Mouse (Mus musculus) right cerebral cortex, postnatal 14 days (tissue): ENCODE results near the gene Il1rap.

Experiments
- DNase-seq: peaks from one replicate; pipeline ENCODE4 v3.0.0; 2022

The Il1rap gene

DNA sequence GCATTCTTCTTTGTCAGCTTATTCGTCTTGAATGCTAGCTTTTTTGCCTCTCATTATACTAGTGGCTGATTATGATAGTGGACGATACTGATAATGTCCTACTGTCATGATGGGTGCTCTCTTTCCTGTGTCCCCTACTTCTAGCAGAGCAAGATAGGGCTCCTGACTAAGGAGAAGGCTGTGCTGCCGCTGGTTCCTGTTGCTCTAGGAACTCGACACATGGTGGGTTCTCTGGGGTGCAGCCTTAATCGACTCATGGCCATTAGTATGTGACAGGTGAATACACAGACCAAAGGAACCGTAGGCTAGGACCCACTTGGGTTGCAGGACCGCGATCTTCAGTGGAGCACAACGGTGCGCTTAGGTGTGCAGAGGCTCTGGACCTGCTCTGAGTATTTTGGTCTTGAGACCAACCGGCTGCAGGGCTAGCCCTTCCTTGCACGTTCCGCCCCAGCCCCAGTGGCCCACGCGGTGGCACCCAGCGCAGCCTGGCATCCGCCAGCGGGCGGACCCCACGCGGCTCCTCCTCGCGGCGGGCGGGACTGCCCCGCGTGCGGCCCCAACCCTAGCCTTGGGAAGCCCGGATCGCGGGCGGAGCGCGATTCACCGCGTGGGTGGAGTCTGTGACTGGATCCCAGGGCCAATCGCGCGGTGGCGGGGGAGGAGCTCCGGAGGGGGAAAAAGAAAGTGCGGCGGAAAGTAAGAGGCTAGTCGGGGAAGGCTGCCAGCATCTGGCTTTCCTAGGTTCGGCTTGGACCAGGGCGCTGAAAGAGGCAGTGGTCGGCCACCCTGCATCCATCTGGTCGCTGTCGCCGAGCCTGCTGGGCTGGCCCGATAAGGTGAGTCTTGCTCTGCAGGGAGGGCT lies at the start of gene Il1rap:
TSS of gene Il1rap (plus strand) at position 657 of the 865 bp plus-strand sequence.
- peak; percentile 93 for DNase-seq

DNA sequence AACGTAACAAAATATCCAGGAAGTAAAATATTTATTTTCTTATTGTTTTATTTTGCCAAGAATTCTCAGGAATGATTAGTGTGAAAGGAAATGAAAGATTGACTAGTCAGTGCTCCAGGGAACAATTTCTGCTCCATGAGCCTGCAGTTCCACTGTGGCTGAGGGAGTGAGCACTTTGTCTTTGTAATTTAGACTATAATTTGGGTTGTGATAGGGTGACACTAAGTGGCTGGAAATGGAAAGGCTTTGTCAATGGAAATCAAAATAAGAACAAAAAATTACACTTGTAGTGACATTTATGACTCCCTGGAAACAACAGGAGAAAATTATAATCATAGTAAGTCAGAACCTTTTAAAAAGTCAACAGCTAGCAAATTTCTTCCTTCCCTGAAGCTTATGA lies 49.2 kb upstream of the Il1rap start:
- DNase-seq: no peak

DNA sequence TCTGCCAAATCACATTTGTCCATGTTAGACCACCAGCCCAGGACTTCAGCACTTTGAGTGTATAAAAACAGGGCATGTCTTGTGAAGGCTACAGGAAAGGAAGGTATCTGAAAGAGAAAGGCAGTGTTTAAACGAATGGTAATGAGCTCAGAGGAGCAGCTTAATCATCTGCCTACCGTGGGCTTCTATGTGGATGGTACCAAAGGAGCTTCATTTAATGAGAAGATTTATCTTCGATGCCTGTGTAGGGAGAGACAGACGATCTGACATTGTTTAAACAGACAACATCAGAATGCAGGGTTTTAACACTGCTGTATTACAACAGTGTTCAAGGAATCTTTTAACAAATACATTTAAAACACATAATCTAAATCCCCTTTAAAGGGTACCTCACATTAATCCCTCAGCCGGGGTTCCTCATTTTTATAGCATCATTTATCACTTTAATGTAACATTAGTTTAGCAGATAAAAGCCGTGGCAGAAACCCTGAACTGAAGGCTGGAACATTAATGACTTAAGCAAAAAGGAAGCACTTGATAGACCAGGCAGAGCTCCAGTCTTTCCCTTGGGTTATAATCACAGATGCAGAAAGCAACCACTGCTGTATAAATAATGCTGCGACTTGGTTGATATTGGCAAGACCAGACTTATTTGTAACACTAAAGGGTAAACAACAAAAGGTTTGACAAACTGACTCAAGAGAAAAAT lies 35.2 kb upstream of the Il1rap start:
- DNase-seq: no peak

DNA sequence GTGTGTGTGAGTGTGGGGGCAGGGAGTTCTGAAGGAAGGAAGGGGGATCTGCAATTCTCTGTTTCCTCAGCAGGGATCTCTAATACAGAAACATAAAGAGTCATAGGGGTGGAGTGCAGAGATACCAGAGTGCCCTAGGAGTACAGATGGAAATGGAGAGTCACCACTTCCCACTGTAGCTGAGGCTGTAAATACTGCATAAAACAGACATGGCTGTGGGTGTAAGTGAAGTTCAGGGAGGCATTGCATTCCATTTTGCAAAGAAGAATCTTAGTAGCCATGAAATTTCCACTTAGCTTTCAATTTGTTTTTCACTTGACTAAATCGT lies 34.7 kb upstream of the Il1rap start:
- no peak for DNase-seq

DNA sequence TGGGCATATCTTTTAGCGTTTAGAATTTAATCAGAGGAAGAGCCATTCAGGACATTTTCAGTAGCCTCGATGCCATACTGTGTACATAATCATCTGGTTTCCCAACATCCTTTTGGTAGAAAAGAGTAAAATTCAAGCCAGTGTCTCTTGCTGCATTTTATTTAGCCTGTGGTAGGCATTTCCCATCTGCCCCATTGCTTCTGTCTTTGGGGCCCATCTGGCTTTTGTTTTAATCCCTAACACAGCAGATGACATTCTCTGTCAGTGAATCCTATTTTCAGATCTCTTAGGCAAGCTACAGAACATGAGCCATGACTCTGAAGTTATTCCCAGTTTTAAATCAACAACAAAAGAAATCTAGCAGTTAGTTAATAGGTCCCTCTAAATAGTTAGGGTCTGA lies 32.3 kb upstream of the Il1rap start:
- DNase-seq: no peak

DNA sequence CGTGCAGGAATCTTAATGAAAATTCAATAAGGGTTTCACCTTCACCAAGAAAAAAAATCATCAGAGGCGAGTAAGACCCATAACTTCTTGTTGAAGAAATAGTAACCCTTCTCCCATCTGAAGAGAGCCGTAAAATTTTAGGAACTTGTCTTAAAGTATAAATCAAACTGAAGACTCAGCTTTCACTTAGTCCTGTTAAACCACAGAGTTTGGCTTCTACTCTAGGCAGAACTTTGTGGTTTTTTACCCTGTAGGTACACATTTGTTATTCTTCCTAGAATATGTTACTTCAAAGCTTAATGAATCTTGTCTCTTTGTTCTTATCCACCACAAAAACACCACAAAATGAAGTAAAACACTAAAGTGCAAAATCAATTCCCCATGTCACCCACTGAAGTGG lies 29.3 kb upstream of the Il1rap start:
- DNase-seq: no peak

DNA sequence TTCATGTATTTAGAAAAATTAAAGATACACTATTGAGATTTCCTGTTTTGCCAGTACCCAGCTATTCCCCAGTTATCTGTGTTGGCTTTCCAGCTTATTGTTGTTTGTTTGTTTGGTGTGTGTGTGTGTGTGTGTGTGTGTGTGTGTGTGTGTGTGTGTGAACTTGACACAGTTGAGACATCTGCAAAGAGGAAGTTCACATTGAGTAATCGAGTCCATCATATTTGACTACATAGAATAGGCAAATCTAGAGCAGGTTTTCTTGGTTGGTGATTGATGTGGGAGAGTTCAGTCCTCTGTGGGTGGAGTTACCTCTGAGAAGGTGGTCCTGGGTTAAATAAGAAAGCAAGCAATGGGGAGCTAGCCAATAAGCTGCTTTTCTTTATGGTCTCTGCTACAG lies 22.7 kb upstream of the Il1rap start:
- DNase-seq: no peak

DNA sequence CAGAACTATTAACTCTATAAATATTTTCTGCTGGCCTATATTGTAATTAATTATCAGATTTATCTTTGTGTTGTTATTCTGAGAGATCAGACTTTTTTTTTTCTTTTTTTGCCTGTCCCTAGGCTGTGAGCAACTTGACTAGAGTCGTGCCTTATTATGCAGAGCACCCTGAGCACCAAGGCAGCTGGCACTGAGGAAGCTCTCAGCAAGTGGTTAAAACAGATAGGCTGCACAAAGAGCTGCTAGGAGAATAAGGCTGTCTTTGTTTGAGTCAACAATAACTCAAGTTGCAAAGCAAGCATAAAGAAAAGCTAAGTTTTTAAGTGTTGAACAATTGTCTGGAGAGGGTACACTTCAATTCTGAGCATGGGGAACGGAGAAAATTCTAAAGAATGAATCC lies 19.8 kb upstream of the Il1rap start:
- no peak for DNase-seq

DNA sequence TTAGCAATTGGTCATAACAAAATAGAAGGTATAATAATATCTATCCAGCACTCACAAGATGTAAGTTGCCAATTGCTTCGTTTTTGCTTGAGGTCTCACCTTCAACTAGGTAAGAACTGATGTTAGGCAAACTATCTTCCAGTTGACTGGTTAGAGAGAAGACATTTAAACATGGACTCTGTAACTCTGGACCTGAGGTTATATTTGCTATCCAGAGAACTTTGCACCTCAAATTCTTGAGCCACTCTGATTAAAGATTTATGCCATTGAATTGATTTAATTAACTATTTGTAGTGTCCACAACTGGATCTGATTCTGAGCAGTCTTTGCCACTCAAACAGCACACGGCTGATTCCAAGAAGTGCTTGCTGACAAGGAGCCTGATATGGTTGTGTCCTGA lies 18.7 kb upstream of the Il1rap start:
- DNase-seq: no peak

DNA sequence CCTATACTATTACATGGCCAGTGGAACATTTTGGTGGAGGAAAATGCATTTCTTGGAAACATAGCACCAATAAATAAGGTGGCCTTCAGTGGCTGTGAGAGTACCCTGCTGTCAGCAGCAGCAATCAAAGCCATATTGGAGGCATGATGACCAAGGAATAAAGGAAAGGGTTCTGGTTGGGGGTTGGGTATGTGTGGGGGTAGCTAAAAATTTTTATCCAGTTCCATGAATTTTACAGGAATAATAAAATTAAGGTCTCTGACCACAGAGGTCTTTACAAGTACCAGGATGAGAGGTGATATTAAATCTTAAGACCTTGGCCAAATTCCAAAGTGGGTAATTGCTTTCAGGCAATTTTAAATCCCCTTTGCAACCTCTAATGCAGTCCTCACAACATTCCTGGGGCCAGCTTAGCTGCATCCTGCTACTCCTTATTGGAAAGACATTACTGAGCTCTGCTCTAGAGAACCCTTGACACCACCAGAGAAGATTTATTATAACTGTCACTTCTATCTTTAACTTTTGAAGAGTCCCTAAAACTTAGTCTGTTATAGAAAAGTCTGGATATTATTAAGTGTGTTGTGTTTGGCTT lies 12.0 kb upstream of the Il1rap start:
- DNase-seq: no peak

DNA sequence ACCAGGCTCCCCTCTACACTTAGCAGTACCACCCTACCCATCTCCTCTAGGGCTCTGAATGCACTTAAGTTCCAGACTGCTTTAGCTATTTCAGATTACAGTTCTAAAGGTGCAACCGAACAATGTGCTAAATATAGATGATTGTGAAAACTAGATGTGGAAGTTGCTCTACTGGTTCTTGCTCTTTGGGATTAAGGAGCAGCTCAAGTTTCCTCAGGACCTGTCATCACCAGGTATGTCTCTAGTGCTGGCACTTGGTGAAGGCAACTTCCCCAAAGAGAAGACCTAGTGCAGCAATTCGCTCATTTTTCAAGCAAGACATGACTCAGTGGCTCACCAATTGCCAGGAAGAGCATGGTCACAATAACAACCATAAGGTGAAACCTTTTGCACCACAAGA lies 9.7 kb upstream of the Il1rap start:
- DNase-seq: no peak

DNA sequence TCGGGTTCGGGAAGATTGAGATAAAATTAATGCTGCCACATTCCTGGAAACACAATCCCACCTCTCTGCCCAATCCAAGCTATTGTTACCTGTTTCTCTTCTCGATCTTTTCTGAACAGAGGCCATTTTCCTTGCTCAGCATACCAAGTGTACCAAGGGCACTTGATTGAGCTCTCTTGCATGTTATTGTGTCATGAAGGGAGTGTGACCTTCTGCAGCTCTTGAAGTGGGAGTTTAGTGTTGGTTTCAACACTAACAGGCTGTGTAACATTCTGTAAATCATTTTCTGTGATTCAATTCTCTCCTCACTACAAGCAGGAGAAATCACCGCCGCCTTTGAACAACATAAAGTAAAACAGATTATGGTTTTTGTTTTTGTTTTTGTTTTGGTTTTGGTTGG lies 7.3 kb upstream of the Il1rap start:
- DNase-seq: no peak

DNA sequence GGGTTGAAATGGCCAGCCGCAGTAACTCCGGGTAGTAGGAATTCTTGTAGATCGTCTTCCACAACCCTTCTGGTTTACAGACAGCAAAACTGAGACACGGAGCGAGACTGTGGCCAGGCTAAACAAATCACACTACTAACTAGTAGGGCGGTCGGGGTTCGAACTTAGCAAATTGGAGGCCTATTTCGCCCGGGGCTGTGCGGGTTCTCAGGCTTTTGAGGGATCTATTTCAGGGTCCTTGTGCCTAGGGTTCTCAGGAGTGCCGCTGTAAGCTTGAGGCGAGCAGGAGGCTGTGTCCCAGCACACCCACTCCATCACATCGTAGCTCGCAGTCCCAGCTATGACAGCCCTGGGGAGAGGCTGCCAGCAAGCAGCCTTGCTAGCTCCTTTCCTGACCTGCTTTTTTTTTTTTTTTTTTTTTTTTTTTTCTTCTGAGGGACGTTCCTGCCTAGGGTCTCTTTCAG lies 441 bp downstream of the Il1rap start:
- DNase-seq: peak; percentile 29

DNA sequence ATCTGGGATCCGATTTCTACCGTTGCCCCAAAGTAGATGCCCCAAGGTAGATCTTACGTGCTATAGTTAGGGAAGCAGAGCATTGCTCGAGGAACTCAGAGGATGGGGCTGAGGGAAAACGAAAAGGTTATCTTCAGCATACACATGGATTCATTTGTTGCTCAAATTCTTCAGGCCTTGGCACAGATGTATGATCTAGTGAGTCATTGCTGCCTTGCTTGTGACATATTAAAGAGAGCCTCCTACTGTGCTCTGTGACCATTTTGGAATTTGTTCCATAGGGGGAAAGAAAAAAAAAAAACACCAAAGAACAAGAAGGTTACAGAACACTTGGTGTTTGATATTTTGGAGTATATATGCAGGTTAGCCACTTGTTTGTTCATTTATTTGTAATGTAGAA lies 4.3 kb downstream of the Il1rap start:
- DNase-seq: no peak

DNA sequence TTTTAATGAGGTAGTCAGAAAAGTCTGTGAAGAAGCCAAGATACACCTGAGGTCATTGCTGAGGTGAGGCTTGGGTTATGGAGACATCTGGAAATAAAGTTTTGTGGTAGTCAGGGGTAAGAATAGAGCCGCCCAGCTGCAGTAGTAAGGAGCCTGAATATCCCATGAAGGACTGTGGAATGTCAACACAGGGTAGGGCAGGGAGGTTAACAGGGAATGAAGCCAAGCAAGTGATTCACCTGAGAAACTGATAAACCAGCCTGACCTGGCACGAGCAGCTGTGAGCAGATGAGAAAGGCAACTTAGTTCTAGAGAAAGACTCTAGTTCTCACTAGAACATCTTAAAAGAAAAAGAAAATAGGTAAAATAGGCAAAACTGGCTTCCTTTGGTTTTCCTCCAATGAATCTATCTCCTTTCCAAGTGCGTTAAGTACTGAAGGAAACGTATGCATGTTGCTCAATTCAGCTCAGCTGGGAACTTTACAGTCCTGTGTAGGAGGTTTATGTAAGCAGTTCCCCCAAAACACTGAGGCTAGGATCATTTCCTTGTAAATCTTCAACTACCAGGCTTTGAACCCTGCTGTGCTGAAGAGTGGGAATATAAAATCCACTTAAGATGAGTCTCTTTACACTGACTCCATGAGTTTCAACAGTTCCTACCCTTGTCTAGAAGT lies 9.5 kb downstream of the Il1rap start:
- DNase-seq: no peak

DNA sequence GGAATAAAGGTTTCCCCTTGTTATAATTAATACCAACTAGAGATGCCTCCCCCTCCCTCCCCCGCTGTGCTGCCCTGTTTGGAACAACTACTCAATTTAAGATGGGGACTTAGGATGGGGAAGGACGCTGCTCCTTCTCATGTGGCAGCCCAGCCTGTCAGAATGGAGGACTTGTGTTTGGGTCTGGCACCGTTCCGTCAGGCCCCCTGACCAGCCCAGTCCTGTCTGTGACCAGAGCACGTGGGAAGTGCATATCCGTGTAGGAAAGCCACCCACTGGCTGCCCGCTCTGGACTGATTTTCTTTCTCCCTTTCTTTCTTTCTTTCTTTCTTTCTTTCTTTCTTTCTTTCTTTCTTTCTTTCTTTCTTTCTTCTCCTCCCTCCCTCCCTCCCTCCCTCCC lies 14.9 kb downstream of the Il1rap start:
- DNase-seq: no peak

DNA sequence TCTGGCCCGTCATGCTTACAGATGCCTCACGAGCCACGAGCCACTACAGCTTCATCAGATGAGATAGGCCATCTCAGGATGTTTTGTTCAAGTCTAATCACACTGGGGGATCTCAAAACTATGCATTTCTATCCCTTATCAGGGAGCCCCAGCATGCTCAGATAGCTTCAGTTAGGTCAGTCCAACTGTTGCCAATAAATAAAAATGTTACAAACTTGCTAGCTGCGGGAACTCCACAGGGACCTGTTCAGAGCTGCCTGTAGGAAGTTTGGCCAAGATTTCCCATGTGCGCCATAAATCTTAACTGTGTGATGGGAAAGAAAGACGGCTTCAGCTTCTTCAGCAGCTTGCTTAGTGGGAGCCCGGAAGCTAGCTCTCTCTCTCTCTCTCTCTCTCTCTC lies 15.8 kb downstream of the Il1rap start:
- DNase-seq: no peak

DNA sequence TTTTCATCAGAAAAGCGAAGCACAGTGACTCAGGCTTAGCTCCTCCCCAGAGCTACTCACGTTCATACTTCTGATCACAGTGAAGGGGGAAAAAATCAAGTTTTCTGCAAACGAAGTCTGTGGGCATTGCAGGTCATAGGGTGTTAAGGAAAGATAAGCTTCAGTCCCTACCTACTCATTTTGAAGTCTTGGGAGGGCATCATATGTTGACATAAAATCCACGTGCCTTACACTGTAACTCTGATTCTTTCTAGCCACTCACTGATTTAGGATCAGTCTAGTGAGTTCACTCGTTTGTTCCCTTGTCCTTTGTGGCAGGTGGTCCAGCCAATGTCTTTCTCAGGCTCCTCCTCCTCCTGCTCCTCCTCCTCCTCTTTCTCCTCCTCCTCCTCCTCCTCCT lies 17.1 kb downstream of the Il1rap start:
- DNase-seq: no peak

DNA sequence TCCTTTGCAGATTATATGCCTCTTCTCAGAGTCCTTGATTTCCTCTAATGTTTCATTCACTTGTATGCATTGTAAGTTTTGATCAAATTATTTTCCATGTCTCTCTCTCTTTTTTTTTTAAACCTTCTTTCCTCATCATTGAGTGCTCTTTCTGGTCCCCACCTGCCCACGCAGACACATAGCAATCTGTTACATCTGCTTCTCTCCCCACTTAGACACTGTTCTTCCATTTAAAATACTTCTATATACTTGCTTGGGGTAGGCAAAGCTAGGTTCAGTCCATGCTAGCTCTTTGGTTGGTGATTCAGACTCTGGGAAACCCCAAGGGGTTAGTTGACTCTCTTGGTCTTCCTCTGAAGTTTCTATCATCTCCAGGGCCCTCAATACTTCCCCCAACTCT lies 20.0 kb downstream of the Il1rap start:
- DNase-seq: no peak

DNA sequence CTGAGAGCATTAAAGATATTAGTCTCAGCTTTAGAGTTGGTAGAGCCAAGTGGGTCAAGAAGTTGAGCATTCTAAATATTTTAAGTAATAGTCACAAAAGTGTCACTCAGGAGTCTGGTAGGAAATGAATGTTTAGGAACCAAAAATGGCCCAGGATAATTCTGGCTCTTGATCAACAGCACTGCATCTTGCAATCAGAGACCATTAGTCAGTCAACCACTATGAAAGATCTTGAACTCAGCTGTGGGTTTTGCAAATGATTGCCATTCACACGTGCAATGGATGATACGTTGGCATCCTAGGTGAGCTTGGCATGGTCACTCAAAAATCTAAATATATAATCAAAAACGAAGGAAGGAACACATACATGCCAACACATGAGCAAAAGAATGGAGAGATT lies 23.1 kb downstream of the Il1rap start:
- no peak for DNase-seq

DNA sequence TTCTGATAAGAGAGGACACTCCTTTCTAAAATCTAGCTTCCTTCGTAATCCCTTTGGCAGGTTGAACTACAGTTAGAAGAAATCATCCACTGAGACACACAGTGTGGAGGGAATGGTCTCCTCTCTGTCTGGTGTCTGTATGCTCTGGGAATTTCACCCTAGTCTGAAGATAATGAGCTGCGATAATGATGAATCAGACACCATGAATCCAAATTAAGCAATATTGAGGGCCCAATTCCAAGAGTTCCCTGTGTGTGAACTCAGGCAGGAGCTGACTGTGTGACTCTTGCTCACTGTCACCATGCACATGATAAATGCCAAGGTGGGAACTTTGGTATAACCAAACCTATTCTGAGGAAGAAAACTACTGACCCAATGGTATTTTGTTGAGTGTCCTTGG lies 26.5 kb downstream of the Il1rap start:
- DNase-seq: no peak

DNA sequence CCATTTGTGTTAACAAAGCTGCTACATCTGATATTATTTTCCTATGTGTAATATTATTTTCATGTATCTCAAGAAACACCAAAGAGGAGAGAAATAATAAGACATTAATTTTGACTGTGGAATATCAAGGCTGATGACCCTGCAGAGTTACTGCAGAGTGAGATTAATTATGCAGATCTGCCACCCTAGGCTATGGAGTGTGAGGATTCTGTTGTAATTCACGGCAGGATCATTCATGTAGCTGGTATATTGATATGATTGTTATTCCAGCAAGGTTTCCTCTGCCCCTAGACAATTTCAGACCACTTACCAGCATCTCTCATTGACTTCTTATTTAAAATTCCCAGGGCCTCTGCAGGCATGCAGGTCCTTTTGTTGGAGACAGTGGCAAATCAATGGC lies 29.0 kb downstream of the Il1rap start:
- DNase-seq: no peak

DNA sequence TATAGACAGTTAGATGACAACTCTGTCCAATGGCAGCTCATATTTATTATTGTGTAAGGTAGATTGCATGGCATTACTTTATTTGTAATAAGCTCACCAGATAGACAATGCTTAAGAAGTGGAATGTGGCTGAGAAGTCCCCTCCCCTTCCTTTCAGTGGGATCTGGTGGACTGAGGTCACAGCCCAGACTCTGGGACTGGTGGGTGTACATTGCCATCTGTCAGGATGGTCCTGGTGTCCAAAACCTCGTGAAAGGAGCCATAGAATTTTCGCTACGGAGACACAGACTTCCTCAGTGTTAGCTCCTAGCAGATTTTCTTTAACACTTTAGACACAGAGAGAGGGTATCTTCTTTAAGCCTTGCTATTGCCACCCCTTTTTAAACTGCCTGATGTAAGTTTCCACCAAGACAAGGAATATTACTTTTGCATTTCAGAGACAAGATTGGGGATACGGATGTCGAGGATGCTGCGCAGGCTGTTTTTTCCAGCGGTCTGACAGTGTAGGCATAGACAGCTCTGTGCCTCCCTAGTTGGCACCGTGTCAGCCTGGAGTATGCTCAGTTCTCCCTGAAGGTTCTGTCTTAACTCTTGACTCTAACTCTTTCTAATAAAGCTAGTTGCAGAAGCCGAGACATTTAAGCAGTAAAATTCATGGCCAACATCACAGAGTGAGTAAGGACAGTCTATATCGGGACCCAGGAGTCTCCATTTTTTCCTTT lies 31.2 kb downstream of the Il1rap start:
- peak; percentile 39 for DNase-seq
